Mouse (Mus musculus) MEL (cell line): ENCODE data around the gene Arhgap30.
A peak's percentile ranks its signal among the peaks of the same experiment; 100 is the strongest.

Source experiments
- BHLHE40 ChIP-seq: IDR thresholded peaks from 2 replicates; pipeline ENCODE4 v1.6.1; 2012; ENCODE audit warnings: low read depth, mild to moderate bottlenecking, inconsistent platforms, low read length, improper control_type of control experiment, borderline replicate concordance
- CHD1 ChIP-seq: IDR thresholded peaks from 2 replicates; pipeline ENCODE4 v1.6.1; 2012; ENCODE audit warnings: low read depth, mild to moderate bottlenecking, inconsistent platforms, low read length, improper control_type of control experiment
- CHD2 ChIP-seq: IDR thresholded peaks from 2 replicates; pipeline ENCODE4 v1.6.1; 2011; ENCODE audit warnings: low read length, improper control_type of control experiment
- CTCF ChIP-seq, 3 experiments: IDR thresholded peaks in 2 of 3; conservative IDR thresholded peaks in 1 of 3; 2 replicates each; pipeline ENCODE4 v1.5.1; 2011 to 2012; ENCODE audit warnings: low read length in 3 of 3, low read depth in 2 of 3, mild to moderate bottlenecking in 2 of 3, improper control_type of control experiment in 1 of 3, inconsistent platforms in 1 of 3, mixed read lengths in 1 of 3, moderate library complexity in 1 of 3; ENCODE audit not compliant: control insufficient read depth in 1 of 3, insufficient read depth in 1 of 3, poor library complexity in 1 of 3, severe bottlenecking in 1 of 3
- ELF1 ChIP-seq: IDR thresholded peaks from 2 replicates; pipeline ENCODE4 v1.6.1; 2014; ENCODE audit warnings: low read depth, mild to moderate bottlenecking, inconsistent platforms, low read length, improper control_type of control experiment, moderate library complexity
- EP300 ChIP-seq, 2 experiments: IDR thresholded peaks; 2 replicates each; pipeline ENCODE4 v1.6.1; 2011; ENCODE audit warnings: improper control_type of control experiment in 2 of 2, low read length in 2 of 2, low read depth in 1 of 2, mild to moderate bottlenecking in 1 of 2
- GABPA ChIP-seq: IDR thresholded peaks from 2 replicates; pipeline ENCODE4 v1.6.1; 2012; ENCODE audit warnings: low read depth, mild to moderate bottlenecking, inconsistent platforms, low read length, improper control_type of control experiment, moderate library complexity
- JUND ChIP-seq: IDR thresholded peaks from 2 replicates; pipeline ENCODE4 v1.6.1; 2011; ENCODE audit warnings: low read depth, mild to moderate bottlenecking, improper control_type of control experiment, low read length
- NELFE ChIP-seq: IDR thresholded peaks from 2 replicates; pipeline ENCODE4 v1.6.1; 2011; ENCODE audit warnings: low read depth, low read length, improper control_type of control experiment
- POLR2A ChIP-seq, 2 experiments: IDR thresholded peaks; 2 replicates each; pipeline ENCODE4 v1.6.1; 2011 to 2012; ENCODE audit warnings: low read length in 2 of 2, mild to moderate bottlenecking in 2 of 2, control low read depth in 1 of 2, improper control_type of control experiment in 1 of 2, low read depth in 1 of 2, moderate library complexity in 1 of 2; ENCODE audit not compliant: control insufficient read depth in 1 of 2, insufficient read depth in 1 of 2, poor library complexity in 1 of 2
- POLR2AphosphoS2 ChIP-seq: IDR thresholded peaks from 2 replicates; pipeline ENCODE4 v1.6.1; 2011; ENCODE audit warnings: low read length, improper control_type of control experiment
- TAL1 ChIP-seq: IDR thresholded peaks from 2 replicates; pipeline ENCODE4 v1.6.1; 2012; ENCODE audit warnings: mild to moderate bottlenecking, inconsistent platforms, low read length, moderate library complexity, mixed read lengths

DNA sequence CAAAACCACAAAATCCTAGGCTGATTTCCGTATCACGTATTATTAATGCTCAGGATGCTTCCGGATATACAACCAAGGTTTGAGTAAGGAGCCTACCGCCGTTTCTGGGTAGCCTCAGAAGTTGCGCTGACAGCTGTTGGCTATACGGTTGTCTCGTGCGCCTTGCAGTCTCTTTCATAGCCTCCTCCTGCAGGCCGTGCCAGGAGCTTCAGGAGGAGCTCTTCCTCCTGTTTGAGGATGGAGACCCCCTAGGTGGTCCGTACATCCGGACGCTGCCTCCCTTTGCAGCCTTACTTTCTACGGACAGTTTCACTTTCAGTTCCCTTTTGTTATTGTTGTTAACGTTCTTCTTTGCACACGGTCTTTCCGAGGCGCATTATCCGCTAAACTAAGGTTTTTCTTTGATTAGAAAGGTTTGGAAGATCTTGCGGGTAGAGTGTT is 23.3 kb downstream of the Arhgap30 start:
- no peak for TF ChIP-seq EP300 (IDR thresholded peaks at IDR 0.05; ENCODE audit: low read depth in 1 of 2, low read length in 2 of 2)
- no peak for TF ChIP-seq CTCF (IDR thresholded peaks at IDR 0.05 in 2 of 3, conservative IDR thresholded peaks at IDR 0.05 in 1 of 3; ENCODE audit: control insufficient read depth in 1 of 3, insufficient read depth in 1 of 3, low read depth in 2 of 3, low read length in 3 of 3, poor library complexity in 1 of 3, severe bottlenecking in 1 of 3)
- TF ChIP-seq POLR2A (IDR thresholded peaks at IDR 0.05; ENCODE audit: control insufficient read depth in 1 of 2, insufficient read depth in 1 of 2, low read depth in 1 of 2, low read length in 2 of 2, poor library complexity in 1 of 2) = no peak
- TF ChIP-seq BHLHE40 = peak; percentile 17; the same call in 1 of the 2 replicates
- 0 out of 2 replicates have a peak, but pooled peaks have one; percentile 21 for TF ChIP-seq ELF1
- no peak for TF ChIP-seq POLR2AphosphoS2
- TF ChIP-seq NELFE = no peak
- no peak for TF ChIP-seq TAL1
- no peak; the same call in 1 of the 2 replicates for TF ChIP-seq CHD1
- no peak for TF ChIP-seq JUND
- no peak for TF ChIP-seq CHD2
- no peak for TF ChIP-seq GABPA
